Mouse (Mus musculus): Measurements from ENCODE around the gene Txndc5.

Txndc5 gene

GRCm38 (mm10) chr13:38528687-38529294 lies at the start of gene Txndc5:
Gene Txndc5, minus strand, starts transcription at chr13:38528824.
- no peak for DNase-seq

GRCm38 (mm10) chr13:38574668-38575067 lies 46.0 kb upstream of the Txndc5 start:
- DNase-seq: no peak

GRCm38 (mm10) chr13:38573281-38573680 lies 44.7 kb upstream of the Txndc5 start:
- no peak for DNase-seq

- peak; percentile 29 for DNase-seq
Measured at GRCm38 (mm10) chr13:38565245-38565644, 36.6 kb upstream of the Txndc5 start.

- DNase-seq: no peak
Measured at GRCm38 (mm10) chr13:38554611-38555010, 26.0 kb upstream of the Txndc5 start.

GRCm38 (mm10) chr13:38554210-38554609 lies 25.6 kb upstream of the Txndc5 start:
- no peak for DNase-seq

- DNase-seq: no peak
Measured at GRCm38 (mm10) chr13:38548681-38549080, 20.1 kb upstream of the Txndc5 start.

GRCm38 (mm10) chr13:38547717-38548116 lies 19.1 kb upstream of the Txndc5 start:
- no peak for DNase-seq

- DNase-seq: no peak
Measured at GRCm38 (mm10) chr13:38546754-38547153, 18.1 kb upstream of the Txndc5 start.

GRCm38 (mm10) chr13:38545460-38545859 lies 16.8 kb upstream of the Txndc5 start:
- no peak for DNase-seq

GRCm38 (mm10) chr13:38544769-38545445 lies 16.3 kb upstream of the Txndc5 start:
- DNase-seq: no peak

- no peak for DNase-seq
Measured at GRCm38 (mm10) chr13:38543455-38544125, 15.0 kb upstream of the Txndc5 start.

- DNase-seq: no peak
Measured at GRCm38 (mm10) chr13:38539192-38539900, 10.7 kb upstream of the Txndc5 start.

GRCm38 (mm10) chr13:38537521-38537920 lies 8.9 kb upstream of the Txndc5 start:
- no peak for DNase-seq

GRCm38 (mm10) chr13:38534731-38535130 lies 6.1 kb upstream of the Txndc5 start:
- no peak for DNase-seq

GRCm38 (mm10) chr13:38534016-38534415 lies 5.4 kb upstream of the Txndc5 start:
- no peak for DNase-seq

- no peak for DNase-seq
Measured at GRCm38 (mm10) chr13:38533461-38533860, 4.8 kb upstream of the Txndc5 start.

GRCm38 (mm10) chr13:38531498-38531897 lies 2.9 kb upstream of the Txndc5 start:
- DNase-seq: no peak

- DNase-seq: no peak
Measured at GRCm38 (mm10) chr13:38529576-38529975, 952 bp upstream of the Txndc5 start.

GRCm38 (mm10) chr13:38527797-38528650 lies 600 bp downstream of the Txndc5 start:
- peak; percentile 84 for DNase-seq

GRCm38 (mm10) chr13:38527041-38527796 lies 1.4 kb downstream of the Txndc5 start:
- DNase-seq: peak; percentile 69

- peak; percentile 34 for DNase-seq
Measured at GRCm38 (mm10) chr13:38526116-38526515, 2.5 kb downstream of the Txndc5 start.
